Mouse (Mus musculus) neural tube, embryonic 12.5 days (tissue): ENCODE data around the gene Dlgap5. TPM values are rescaled to one million over a fixed set of nuclear protein-coding genes. Genes with fewer than 3 reads are reported as not detected.

Experiments used
- ATAC-seq: fragments of 200-750 bp; cut with Nextera tagmentation; 2 replicates; pipeline ENCODE4 v1.8.0; 2017; ENCODE audit warnings: low read depth, mild to moderate bottlenecking, moderate TSS enrichment, moderate library complexity; ENCODE audit not compliant: low FRiP score
- H3K27ac ChIP-seq: fragments of 300-500 bp; sonication (generic); 2 replicates; pipeline ENCODE4 v1.5.1; 2016
- H3K27me3 ChIP-seq: fragments of 300-500 bp; sonication (generic); replicated peaks from 2 replicates; pipeline ENCODE4 v1.6.1; 2016; ENCODE audit warnings: mild to moderate bottlenecking
- H3K36me3 ChIP-seq: fragments of 300-500 bp; sonication (generic); 2 replicates; pipeline ENCODE4 v1.6.1; 2016; ENCODE audit warnings: mild to moderate bottlenecking
- H3K4me1 ChIP-seq: fragments of 300-500 bp; sonication (generic); 2 replicates; pipeline ENCODE4 v1.6.1; 2016
- H3K4me2 ChIP-seq: fragments of 300-500 bp; sonication (generic); replicated peaks from 2 replicates; pipeline ENCODE4 v1.6.1; 2016; ENCODE audit warnings: mild to moderate bottlenecking
- H3K4me3 ChIP-seq: fragments of 300-500 bp; sonication (generic); 2 replicates; pipeline ENCODE4 v1.5.1; 2016
- H3K9ac ChIP-seq: fragments of 300-500 bp; sonication (generic); 2 replicates; pipeline ENCODE4 v1.6.1; 2016; ENCODE audit warnings: mild to moderate bottlenecking
- H3K9me3 ChIP-seq: fragments of 300-500 bp; sonication (generic); 2 replicates; pipeline ENCODE4 v1.6.1; 2016; ENCODE audit warnings: mild to moderate bottlenecking
- WGBS: fragments of 180-500 bp; shearing (Covaris S2); methylation state at CpG from one replicate; pipeline ENCODE4 v1.1.7; 2016; 5-methylcytosine and 5-hydroxymethylcytosine counted together
- polyA plus RNA-seq: library from polyadenylated mRNA; unstranded; fragments of >200 nt; fragmentation: Nextera tagmentation; extraction: Ambion mirVana; gene quantifications from 2 replicates; pipeline ENCODE4 v1.2.1, GENCODE M21; 2016

Gene Dlgap5
- polyA plus RNA-seq, 1 experiment from 2014 or later = 40.0 TPM

GRCm38 (mm10) chr14:47340231-47340925, 77.8 kb downstream of the Dlgap5 start:
- no peak overlapping the region for H3K4me2 ChIP-seq
- H3K27me3 ChIP-seq = no peaks in the 10 kb centered on the region
- ATAC-seq = no peak
- no peaks in the 10 kb centered on the region for H3K9me3 ChIP-seq
- no peak overlapping the region for H3K4me3 ChIP-seq
- H3K9ac ChIP-seq = no peak overlapping the region
- WGBS = 87% methylated on average over 10 of the region's 10 CpGs
- no peaks in the 10 kb centered on the region for H3K36me3 ChIP-seq
- no peaks in the 10 kb centered on the region; the same call in 1 of the 2 replicates for H3K4me1 ChIP-seq
- H3K27ac ChIP-seq = no peak overlapping the region

Other genes starting within 250 kb of the Dlgap5 start
- 2.2 and 2.4 TPM in 2 replicates for gene Gch1, start 229.0 kb downstream of the Dlgap5 start, polyA plus RNA-seq
- gene Wdhd1, start 141.6 kb downstream of the Dlgap5 start, polyA plus RNA-seq = 30.4 and 31.3 TPM in 2 replicates
- 5.2 and 6.0 TPM in 2 replicates for gene Socs4, start 141.5 kb downstream of the Dlgap5 start, polyA plus RNA-seq
- gene Mapk1ip1l, start 120.1 kb downstream of the Dlgap5 start, polyA plus RNA-seq = 72.3 and 74.9 TPM in 2 replicates
- gene Lgals3, start 50.7 kb downstream of the Dlgap5 start, polyA plus RNA-seq = 1.4 and 1.9 TPM in 2 replicates
- 24.4 and 25.7 TPM in 2 replicates for gene Fbxo34, start 32.0 kb upstream of the Dlgap5 start, polyA plus RNA-seq
- gene Atg14, start 152.2 kb upstream of the Dlgap5 start, polyA plus RNA-seq = 20.2 and 20.3 TPM in 2 replicates
- gene Ktn1, start 230.0 kb upstream of the Dlgap5 start, polyA plus RNA-seq = 83.0 and 88.3 TPM in 2 replicates